Mouse (Mus musculus) c-Kit-positive CD71-positive TER-119-negative erythroid progenitor cells, embryonic 14.5 days (primary cell): ENCODE measurements around the gene Ttc23.
A peak's percentile ranks its signal among the peaks of the same experiment; 100 is the strongest.

Experiments used
- DNase-seq: peaks from one replicate; pipeline ENCODE4 v3.0.0-alpha.2; 2013; ENCODE audit warnings: low read depth

Gene Ttc23

GRCm38 (mm10) chr7:67644833-67645680 lies 2.2 kb upstream of the Ttc23 start, which contains the start of gene Lrrc28:
Lrrc28 (minus strand) TSS chr7:67645268.
- peak; percentile 99 for DNase-seq

GRCm38 (mm10) chr7:67645681-67646014 lies 1.6 kb upstream of the Ttc23 start:
- no peak for DNase-seq

DNA sequence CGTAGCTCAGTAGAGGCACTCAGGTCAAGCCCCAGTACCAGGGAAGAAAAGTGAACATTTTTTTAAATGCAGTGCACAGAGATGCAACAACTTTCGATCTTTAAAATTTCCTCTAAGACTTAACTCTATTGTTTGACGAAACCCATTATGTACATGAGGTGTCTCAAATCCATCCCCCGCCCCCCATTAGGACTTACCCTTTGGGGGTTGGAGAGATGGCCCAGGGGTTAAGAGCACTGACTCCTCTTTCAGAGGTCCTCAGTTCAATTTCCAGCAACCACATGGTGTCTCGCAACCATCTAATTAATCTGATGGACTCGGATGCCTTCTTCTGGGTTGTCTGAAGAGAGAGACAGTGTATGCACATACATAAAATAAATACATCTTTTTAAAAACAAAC lies 1.1 kb upstream of the Ttc23 start:
- no peak for DNase-seq

DNA sequence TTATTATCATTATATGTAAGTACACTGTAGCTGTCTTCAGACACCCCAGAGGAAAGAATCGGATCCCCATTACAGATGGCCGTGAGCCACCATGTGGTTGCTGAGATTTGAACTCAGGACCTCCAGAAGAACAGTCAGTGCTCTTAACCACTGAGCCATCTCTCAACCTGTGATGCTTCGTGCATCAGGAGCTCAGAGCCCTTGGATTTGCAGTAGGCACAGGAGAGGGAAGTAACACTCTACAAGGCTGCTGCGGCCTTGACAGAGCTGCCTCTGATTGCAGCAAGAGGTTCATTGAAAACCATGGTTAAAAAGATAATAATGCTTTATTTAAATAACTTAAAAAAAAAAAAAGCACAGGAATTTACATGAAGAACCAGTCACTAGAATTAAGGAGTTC lies 1.2 kb downstream of the Ttc23 start:
- no peak for DNase-seq

DNA sequence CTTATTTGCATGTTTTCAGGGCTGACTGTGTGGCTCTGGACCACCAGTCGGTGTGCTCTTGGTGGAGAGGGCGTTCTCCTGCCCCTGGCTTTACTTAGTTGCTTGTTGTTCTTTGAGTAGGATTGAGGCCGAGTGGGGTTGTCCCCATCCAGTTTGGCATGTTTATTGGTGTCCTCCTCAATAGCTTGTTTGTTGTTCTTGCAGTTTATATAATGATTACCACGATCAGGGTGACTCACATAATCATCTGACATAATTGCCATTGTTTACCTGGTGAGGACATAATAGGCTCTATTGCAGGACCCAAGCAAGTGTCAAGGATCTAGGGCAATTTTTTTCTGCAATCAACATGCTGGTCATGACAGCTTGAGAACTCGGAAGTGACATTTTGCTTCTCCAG lies 5.0 kb downstream of the Ttc23 start:
- no peak for DNase-seq

GRCm38 (mm10) chr7:67654668-67655067 lies 7.5 kb downstream of the Ttc23 start:
- DNase-seq: no peak

GRCm38 (mm10) chr7:67655186-67655585 lies 8.0 kb downstream of the Ttc23 start:
- DNase-seq: no peak

GRCm38 (mm10) chr7:67658110-67658509 lies 10.9 kb downstream of the Ttc23 start:
- no peak for DNase-seq

DNA sequence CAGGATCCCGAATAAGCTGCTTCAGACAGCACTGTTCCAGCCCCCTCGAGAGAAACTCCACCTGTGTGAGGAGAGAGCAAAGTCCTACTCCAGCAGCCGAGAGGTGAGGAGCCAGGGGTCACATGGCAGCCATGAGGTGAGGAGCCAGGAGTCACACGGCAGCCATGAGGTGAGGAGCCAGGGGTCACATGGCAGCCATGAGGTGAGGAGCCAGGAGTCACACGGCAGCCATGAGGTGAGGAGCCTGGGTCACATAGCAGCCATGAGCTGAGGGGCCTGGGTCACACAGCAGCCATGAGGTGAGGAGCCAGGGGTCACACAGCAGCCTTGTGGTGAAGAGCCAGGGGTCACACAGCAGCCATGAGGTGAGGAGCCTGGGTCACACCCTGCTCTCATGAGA lies 15.2 kb downstream of the Ttc23 start:
- no peak for DNase-seq

- no peak for DNase-seq
Observed at GRCm38 (mm10) chr7:67663981-67664694, 16.9 kb downstream of the Ttc23 start.

DNA sequence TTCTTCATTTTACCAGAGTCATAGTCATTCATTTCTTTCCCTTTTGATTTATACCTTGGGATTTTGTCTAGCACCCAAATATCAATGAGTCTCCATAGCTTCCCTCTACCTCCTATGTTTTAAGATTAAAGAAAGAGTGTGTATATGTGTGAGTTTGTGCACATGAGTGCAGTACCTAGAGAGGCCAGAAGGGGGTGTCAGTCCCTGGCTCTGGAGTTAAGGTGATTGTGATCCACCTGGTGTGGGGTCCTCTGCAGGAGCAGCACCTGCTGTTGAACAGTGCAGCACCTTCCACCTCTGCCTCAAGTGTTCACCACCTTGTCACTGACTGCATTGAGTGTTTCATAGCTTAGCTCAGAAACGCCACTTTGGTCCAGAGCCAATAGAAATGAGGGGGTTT lies 23.8 kb downstream of the Ttc23 start:
- DNase-seq: no peak

DNA sequence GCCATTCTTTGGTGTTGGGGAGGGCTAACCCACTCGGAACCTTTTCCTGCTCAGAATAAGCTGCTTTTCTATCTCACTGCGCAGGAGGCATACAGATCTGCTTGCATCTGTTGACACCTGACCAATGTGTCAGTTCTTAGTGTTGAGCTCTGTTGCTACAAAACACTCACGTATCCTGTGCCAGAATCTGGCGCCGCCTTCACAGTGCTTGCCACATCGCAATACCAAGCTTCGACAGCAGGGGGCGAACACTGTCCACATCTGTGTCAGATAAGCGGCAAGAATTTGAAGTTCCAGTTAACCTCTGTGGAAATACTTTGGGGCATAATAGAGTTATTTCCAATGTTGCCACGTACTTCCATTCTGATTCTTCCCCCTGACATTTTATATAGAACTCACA lies 25.4 kb downstream of the Ttc23 start:
- peak; percentile 66 for DNase-seq

GRCm38 (mm10) chr7:67673656-67674055 lies 26.4 kb downstream of the Ttc23 start:
- no peak for DNase-seq

DNA sequence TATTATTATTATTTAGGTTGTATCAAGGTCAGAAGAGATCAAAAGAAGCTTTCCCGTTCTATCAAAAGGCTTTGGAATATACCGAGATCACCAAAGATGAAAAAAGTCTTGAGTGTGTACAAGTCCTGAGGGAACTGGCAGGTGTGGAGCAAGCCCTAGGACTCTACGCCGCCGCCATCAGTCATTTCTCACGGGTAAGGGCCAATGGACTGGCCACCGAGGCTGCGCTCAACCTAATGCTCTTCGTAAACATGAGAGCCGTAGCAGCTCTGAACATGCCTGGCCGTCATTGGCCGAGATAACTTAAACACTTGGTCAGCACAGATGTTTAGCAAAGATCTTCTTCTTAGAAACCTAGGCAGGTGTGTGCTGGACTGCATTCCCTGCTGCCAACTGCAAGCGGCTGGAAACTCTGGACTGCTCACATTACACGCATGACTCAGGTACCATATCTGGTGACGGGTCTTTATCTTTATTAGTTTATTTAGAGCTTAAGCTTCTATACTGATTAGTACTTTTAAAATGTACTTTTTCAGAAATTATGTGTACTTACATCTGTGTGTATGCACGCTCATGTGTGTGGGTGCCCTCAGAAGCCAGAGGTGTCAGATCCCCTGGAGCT lies 31.8 kb downstream of the Ttc23 start:
- DNase-seq: no peak

- DNase-seq: no peak
Observed at GRCm38 (mm10) chr7:67681078-67681477, 33.9 kb downstream of the Ttc23 start.

- DNase-seq: no peak
Observed at GRCm38 (mm10) chr7:67683006-67683405, 35.8 kb downstream of the Ttc23 start.

GRCm38 (mm10) chr7:67686545-67686944 lies 39.3 kb downstream of the Ttc23 start:
- DNase-seq: no peak

DNA sequence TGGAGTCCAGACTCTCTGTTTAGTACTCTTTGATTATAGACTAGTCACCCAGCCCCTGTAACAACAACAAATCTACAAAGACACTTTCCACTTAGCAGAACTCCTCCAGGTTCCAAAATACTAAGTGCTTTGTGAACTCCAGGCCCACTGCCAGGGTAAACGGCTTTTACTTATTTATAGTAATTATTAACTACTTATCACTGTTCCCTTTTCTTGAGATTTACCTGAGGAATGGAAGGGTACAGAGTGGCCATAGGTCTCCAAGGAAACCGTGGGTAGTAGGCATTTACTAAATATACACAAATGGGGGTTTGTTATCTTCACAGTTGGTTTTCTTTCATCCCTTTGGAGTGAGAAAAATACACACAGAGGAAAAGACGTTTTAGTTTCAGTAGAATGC lies 41.1 kb downstream of the Ttc23 start:
- no peak for DNase-seq

GRCm38 (mm10) chr7:67689793-67690192 lies 42.6 kb downstream of the Ttc23 start:
- DNase-seq: no peak

DNA sequence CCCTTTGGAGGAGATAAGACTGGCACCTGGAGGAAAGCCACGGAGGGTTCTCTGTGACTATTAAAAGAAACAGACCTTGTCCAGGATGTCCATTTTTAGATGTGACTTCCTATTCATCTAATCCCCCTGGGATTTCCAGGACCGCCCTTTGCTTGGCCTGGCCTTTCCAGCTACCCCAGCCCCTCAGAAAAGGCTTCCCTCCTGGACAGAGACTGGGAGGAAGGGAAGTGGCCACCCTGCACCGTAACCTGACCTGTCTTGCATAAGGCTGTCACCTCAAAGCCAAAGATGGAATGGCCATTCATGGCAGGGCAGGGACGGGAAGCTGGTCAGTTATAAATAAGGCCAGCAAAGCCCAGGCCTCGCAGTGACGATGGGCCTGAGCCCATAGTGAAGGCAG lies 43.8 kb downstream of the Ttc23 start:
- no peak for DNase-seq

GRCm38 (mm10) chr7:67692141-67692540 lies 44.9 kb downstream of the Ttc23 start:
- DNase-seq: no peak

GRCm38 (mm10) chr7:67692791-67693538 lies 45.8 kb downstream of the Ttc23 start:
- no peak for DNase-seq
